Mouse (Mus musculus) CH12.LX (cell line): ENCODE measurements at regions not wholly inside any gene's neighbourhood (a gene's known extent, or its start where the extent isn't known, plus 50 kb on each side); places are given as distances from the start of the nearest gene placed in this dataset.

Experiments used
- DNase-seq: peaks from one replicate; pipeline ENCODE4 v3.0.0-alpha.2; 2013; ENCODE audit errors: extremely low read depth
- H3K27ac ChIP-seq: 2 replicates; pipeline ENCODE4 v1.5.1; 2012; ENCODE audit warnings: low read depth, mild to moderate bottlenecking, control low read depth, moderate library complexity; ENCODE audit not compliant: insufficient read depth
- H3K27me3 ChIP-seq: replicated peaks from 2 replicates; pipeline ENCODE3; 2012; ENCODE audit warnings: inconsistent platforms
- H3K36me3 ChIP-seq, 2 experiments: replicated peaks in 1 of 2; 2 replicates each; pipeline versions ENCODE3 to v1.6.1; 2012; ENCODE audit warnings: inconsistent platforms in 1 of 2, low read length in 1 of 2, mild to moderate bottlenecking in 1 of 2, mixed read lengths in 1 of 2, moderate library complexity in 1 of 2; ENCODE audit not compliant: control insufficient read depth in 1 of 2, insufficient read depth in 1 of 2
- H3K4me1 ChIP-seq, 2 experiments: 2 replicates each; pipeline ENCODE4 v1.6.1; 2012; ENCODE audit warnings: inconsistent platforms in 1 of 2, moderate library complexity in 1 of 2; ENCODE audit not compliant: insufficient read depth in 2 of 2, control insufficient read depth in 1 of 2
- H3K4me2 ChIP-seq: 2 replicates; pipeline ENCODE4 v1.6.1; 2012; ENCODE audit warnings: low read depth, mild to moderate bottlenecking, control low read depth; ENCODE audit not compliant: poor library complexity, insufficient read depth, severe bottlenecking
- H3K4me3 ChIP-seq, 3 experiments: fragments of 150-350 bp in 1 of 3; sonication (generic) in 1 of 3; replicated peaks in 1 of 3; 2 replicates each; pipeline versions ENCODE3 to v1.5.1; 2011 to 2012; ENCODE audit warnings: low read depth in 2 of 3, low read length in 2 of 3, mild to moderate bottlenecking in 2 of 3, moderate library complexity in 2 of 3, control low read depth in 1 of 3, improper control_type of control experiment in 1 of 3, inconsistent platforms in 1 of 3, mixed read lengths in 1 of 3; ENCODE audit not compliant: poor library complexity in 1 of 3
- H3K79me2 ChIP-seq: replicated peaks from 2 replicates; pipeline ENCODE4 v1.6.1; 2012; ENCODE audit warnings: mild to moderate bottlenecking, moderate library complexity; ENCODE audit not compliant: control insufficient read depth, poor library complexity, insufficient read depth, severe bottlenecking; ENCODE audit errors: extremely low read depth
- H3K9ac ChIP-seq: 2 replicates; pipeline ENCODE4 v1.6.1; 2012; ENCODE audit warnings: low read depth, mild to moderate bottlenecking, control low read depth, moderate library complexity; ENCODE audit not compliant: insufficient read depth
- H3K9me3 ChIP-seq: replicated peaks from 2 replicates; pipeline ENCODE3; 2012; ENCODE audit warnings: low read length, inconsistent platforms, mixed read lengths
- BHLHE40 ChIP-seq: IDR thresholded peaks from 2 replicates; pipeline ENCODE4 v1.6.1; 2011; ENCODE audit warnings: mild to moderate bottlenecking, low read depth, low read length, improper control_type of control experiment
- CHD2 ChIP-seq: IDR thresholded peaks from 2 replicates; pipeline ENCODE4 v1.6.1; 2011; ENCODE audit warnings: low read length, improper control_type of control experiment
- ELF1 ChIP-seq: IDR thresholded peaks from 2 replicates; pipeline ENCODE4 v1.6.1; 2014; ENCODE audit warnings: low read depth, mild to moderate bottlenecking, inconsistent platforms, low read length, improper control_type of control experiment
- HCFC1 ChIP-seq: IDR thresholded peaks from 2 replicates; pipeline ENCODE4 v1.6.1; 2012; ENCODE audit warnings: low read depth, mild to moderate bottlenecking, inconsistent platforms, low read length, improper control_type of control experiment
- IRF4 ChIP-seq: IDR thresholded peaks from 2 replicates; pipeline ENCODE4 v1.6.1; 2014; ENCODE audit warnings: low read depth, mild to moderate bottlenecking, inconsistent platforms, low read length, improper control_type of control experiment
- MAFK ChIP-seq: IDR thresholded peaks from 2 replicates; pipeline ENCODE4 v1.6.1; 2011; ENCODE audit warnings: low read length, improper control_type of control experiment; ENCODE audit not compliant: insufficient replicate concordance
- MAX ChIP-seq: IDR thresholded peaks from 2 replicates; pipeline ENCODE4 v1.6.1; 2011; ENCODE audit warnings: low read length, improper control_type of control experiment
- MEF2A ChIP-seq: IDR thresholded peaks from 2 replicates; pipeline ENCODE4 v1.6.1; 2014; ENCODE audit warnings: low read depth, mild to moderate bottlenecking, inconsistent platforms, low read length, improper control_type of control experiment, borderline replicate concordance
- NELFE ChIP-seq: IDR thresholded peaks from 2 replicates; pipeline ENCODE4 v1.6.1; 2011; ENCODE audit warnings: low read depth, low read length, improper control_type of control experiment
- NRF1 ChIP-seq: IDR thresholded peaks from 2 replicates; pipeline ENCODE4 v1.6.1; 2014; ENCODE audit warnings: low read depth, mild to moderate bottlenecking, inconsistent platforms, low read length, improper control_type of control experiment, moderate library complexity
- PAX5 ChIP-seq: IDR thresholded peaks from 2 replicates; pipeline ENCODE4 v1.6.1; 2012; ENCODE audit warnings: low read length, inconsistent platforms, mixed read lengths
- SMC3 ChIP-seq: IDR thresholded peaks from 2 replicates; pipeline ENCODE4 v1.6.1; 2011; ENCODE audit warnings: low read depth, low read length, improper control_type of control experiment
- TCF12 ChIP-seq: IDR thresholded peaks from 2 replicates; pipeline ENCODE4 v1.6.1; 2014; ENCODE audit warnings: low read depth, mild to moderate bottlenecking, inconsistent platforms, low read length, improper control_type of control experiment
- ZC3H11A ChIP-seq: IDR thresholded peaks from 2 replicates; pipeline ENCODE4 v1.6.1; 2012; ENCODE audit warnings: low read depth, mild to moderate bottlenecking, inconsistent platforms, low read length, improper control_type of control experiment
- ZKSCAN1 ChIP-seq: IDR thresholded peaks from 2 replicates; pipeline ENCODE4 v1.6.1; 2012; ENCODE audit warnings: low read depth, inconsistent platforms, low read length, improper control_type of control experiment, borderline replicate concordance
- ZMIZ1 ChIP-seq: IDR thresholded peaks from 2 replicates; pipeline ENCODE4 v1.6.1; 2012; ENCODE audit warnings: low read depth, mild to moderate bottlenecking, inconsistent platforms, low read length, improper control_type of control experiment
- ZNF384 ChIP-seq: IDR thresholded peaks from 2 replicates; pipeline ENCODE4 v1.6.1; 2012; ENCODE audit warnings: low read depth, low read length, improper control_type of control experiment, inconsistent platforms
- dilution Hi-C: fragments of 300-500 bp; cut with MboI; formaldehyde crosslinking; loops from 2 replicates; pipeline ENCODE4 v1.14.3; 2020; ENCODE audit warnings: low sequenced_read_pairs; ENCODE audit not compliant: extremely low pct_unique_long_range_greater_than_20kb, extremely low pct_ligation_motif_present
- in situ Hi-C: fragments of 300-500 bp; cut with MboI; formaldehyde crosslinking; loops from 3 replicates; pipeline ENCODE4 v1.14.3; 2019; ENCODE audit warnings: low sequenced_read_pairs, low pct_ligation_motif_present, low pct_unique_long_range_greater_than_20kb, mixed read lengths

DNA sequence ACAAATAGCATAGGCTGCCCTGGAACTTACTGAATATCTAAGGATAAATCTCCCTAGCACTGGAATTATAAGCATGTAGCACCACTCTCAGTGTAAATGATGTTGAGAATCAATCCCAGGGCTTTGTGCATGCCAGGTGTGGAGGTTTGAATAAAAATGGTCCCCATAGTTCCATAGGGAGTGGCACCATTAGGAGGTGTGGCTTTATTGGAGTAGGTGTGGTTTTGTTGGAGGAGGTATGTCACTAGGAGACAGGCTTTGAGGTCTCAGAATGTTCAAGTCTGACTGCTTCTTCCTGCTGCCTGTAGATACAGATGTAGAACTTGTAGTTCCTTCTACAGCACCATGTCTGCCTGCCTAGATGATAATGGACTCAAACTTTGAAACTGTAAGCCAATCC, 217.8 kb downstream of the Rsl24d1 start:
- dilution Hi-C loops = no loop called here
- no peaks in the 10 kb centered on the region for H3K36me3 ChIP-seq
- no peak for TF ChIP-seq BHLHE40
- TF ChIP-seq MAFK = no peak
- no peak for TF ChIP-seq CHD2

GRCm38 (mm10) chr9:73336039-73336438, 222.8 kb downstream of the Rsl24d1 start:
- Histone ChIP-seq H3K9ac (no peak overlapping the region), H3K9me3 (peaks cover 4% of the 10 kb centered on the region), H3K4me1 (no peaks in the 10 kb centered on the region), H3K4me3 (no peak overlapping the region), H3K27me3 (peaks cover 2% of the 10 kb centered on the region), H3K36me3 (no peaks in the 10 kb centered on the region), H3K79me2 (no peaks in the 10 kb centered on the region), H3K27ac (no peak overlapping the region), H3K4me2 (no peak overlapping the region)
- dilution Hi-C loops (no loop called here), in situ Hi-C loops (no loop called here)
- TF ChIP-seq HCFC1 = no peak
- TF ChIP-seq ZNF384 = no peak
- no peak for TF ChIP-seq SMC3
- no peak for TF ChIP-seq TCF12
- no peak for TF ChIP-seq MAX
- TF ChIP-seq NRF1 = no peak
- TF ChIP-seq MEF2A = no peak
- no peak for TF ChIP-seq PAX5
- TF ChIP-seq NELFE = no peak
- TF ChIP-seq ZMIZ1 = no peak
- no peak for TF ChIP-seq ELF1
- DNase-seq = no peak

More for the DNA sequence above, 217.8 kb downstream of the Rsl24d1 start:
- Histone ChIP-seq H3K9ac (no peak overlapping the region), H3K4me2 (no peak overlapping the region), H3K4me3 (no peak overlapping the region), H3K79me2 (no peaks in the 10 kb centered on the region), H3K27me3 (peaks cover 3% of the 10 kb centered on the region), H3K9me3 (no peaks in the 10 kb centered on the region), H3K27ac (no peak overlapping the region), H3K4me1 (no peaks in the 10 kb centered on the region)
- in situ Hi-C loops = no loop called here
- DNase-seq = no peak

DNA sequence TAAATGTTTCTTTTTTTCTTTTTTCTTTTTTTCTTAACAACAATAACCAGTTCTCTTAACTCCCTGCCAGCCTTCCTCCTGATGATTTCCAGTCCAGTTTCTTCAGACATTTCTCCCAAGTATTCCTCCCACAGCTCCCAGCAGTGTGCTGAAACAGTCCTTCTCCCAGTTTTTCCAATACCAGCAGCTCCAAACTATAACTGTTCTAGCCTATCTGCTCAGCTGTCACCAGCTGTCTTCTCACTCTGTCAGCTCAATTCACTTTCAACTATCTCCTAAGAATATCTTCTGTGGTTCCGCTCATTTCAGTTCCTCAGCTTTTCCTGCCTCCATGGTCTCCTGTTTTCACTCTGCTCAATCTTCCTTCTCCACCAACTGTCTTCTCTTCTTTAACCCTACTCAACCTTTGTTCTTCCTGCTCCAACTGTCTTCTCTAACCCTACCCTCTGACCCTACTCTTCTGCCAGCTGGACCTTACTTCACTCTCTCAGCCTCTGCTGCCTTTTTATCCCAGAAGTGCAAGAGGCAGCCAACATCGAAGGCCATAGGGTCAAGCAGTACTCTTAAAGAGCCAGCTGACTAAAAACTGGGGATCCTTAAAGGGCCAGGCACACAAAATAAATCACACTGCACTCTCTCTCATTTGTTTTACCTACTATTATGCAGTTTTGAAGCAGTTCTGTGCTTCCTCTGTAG, 224.0 kb downstream of the Rsl24d1 start:
- H3K9me3 ChIP-seq = peaks cover 12% of the 10 kb centered on the region
- in situ Hi-C loops (no loop called here), dilution Hi-C loops (no loop called here)
- H3K4me3 ChIP-seq = no peak overlapping the region
- H3K27ac ChIP-seq = no peak overlapping the region
- H3K9ac ChIP-seq = no peak overlapping the region
- no peaks in the 10 kb centered on the region for H3K4me1 ChIP-seq
- H3K4me2 ChIP-seq = no peak overlapping the region
- H3K27me3 ChIP-seq = peaks cover 2% of the 10 kb centered on the region
- no peaks in the 10 kb centered on the region for H3K36me3 ChIP-seq
- no peak for DNase-seq
- H3K79me2 ChIP-seq = no peaks in the 10 kb centered on the region
- TF ChIP-seq ZC3H11A (no peak), ZMIZ1 (no peak), SMC3 (no peak), ELF1 (no peak), TCF12 (no peak), IRF4 (no peak), ZKSCAN1 (no peak), HCFC1 (no peak)
